Mouse (Mus musculus): ENCODE data around the gene Coro1a. TPM values are rescaled to one million over a fixed set of nuclear protein-coding genes. Genes with fewer than 3 reads are reported as not detected.

Coro1a gene
- polyA plus RNA-seq, 1 experiment from 2014 or later: 35.1 TPM

Other genes with a start within 250 kb of the Coro1a start
- 0.16 TPM in 1 of 2 replicates, not detected in the other for gene Atp2a1, start 244.7 kb downstream of the Coro1a start, polyA plus RNA-seq (2014; fragmentation: Nextera tagmentation; extraction: Ambion mirVana)
- 40.9 and 41.4 TPM in 2 replicates for gene Sh2b1, start 232.4 kb downstream of the Coro1a start, polyA plus RNA-seq (2014; fragmentation: Nextera tagmentation; extraction: Ambion mirVana)
- 188 and 192 TPM in 2 replicates for gene Tufm, start 220.4 kb downstream of the Coro1a start, polyA plus RNA-seq (2014; fragmentation: Nextera tagmentation; extraction: Ambion mirVana)
- gene Atxn2l, start 204.3 kb downstream of the Coro1a start, polyA plus RNA-seq (2014; fragmentation: Nextera tagmentation; extraction: Ambion mirVana): 44.4 and 50.7 TPM in 2 replicates
- gene Eif3c, start 141.4 kb downstream of the Coro1a start, polyA plus RNA-seq (2014; fragmentation: Nextera tagmentation; extraction: Ambion mirVana): 184 and 188 TPM in 2 replicates
- gene Apobr, start 122.8 kb downstream of the Coro1a start, polyA plus RNA-seq (2014; fragmentation: Nextera tagmentation; extraction: Ambion mirVana): 0.60 and 1.1 TPM in 2 replicates
- 24.3 and 30.3 TPM in 2 replicates for gene Cln3, start 122.0 kb downstream of the Coro1a start, polyA plus RNA-seq (2014; fragmentation: Nextera tagmentation; extraction: Ambion mirVana)
- not detected in 2 replicates for gene Il27, start 112.8 kb downstream of the Coro1a start, polyA plus RNA-seq (2014; fragmentation: Nextera tagmentation; extraction: Ambion mirVana)
- 6.6 and 27.3 TPM in 2 replicates for gene Nupr1, start 76.9 kb downstream of the Coro1a start, polyA plus RNA-seq (2014; fragmentation: Nextera tagmentation; extraction: Ambion mirVana)
- 53.4 and 64.5 TPM in 2 replicates for gene Sgf29, start 58.5 kb downstream of the Coro1a start, polyA plus RNA-seq (2014; fragmentation: Nextera tagmentation; extraction: Ambion mirVana)
- 3.5 and 3.8 TPM in 2 replicates for gene Sult1a1, start 31.4 kb downstream of the Coro1a start, polyA plus RNA-seq (2014; fragmentation: Nextera tagmentation; extraction: Ambion mirVana)
- gene Bola2, start 12.4 kb downstream of the Coro1a start, polyA plus RNA-seq (2014; fragmentation: Nextera tagmentation; extraction: Ambion mirVana): 140 and 159 TPM in 2 replicates
- gene Slx1b, start 12.0 kb downstream of the Coro1a start, polyA plus RNA-seq (2014; fragmentation: Nextera tagmentation; extraction: Ambion mirVana): 7.1 and 8.4 TPM in 2 replicates
- gene Mapk3, start 51.8 kb upstream of the Coro1a start, polyA plus RNA-seq (2014; fragmentation: Nextera tagmentation; extraction: Ambion mirVana): 101 and 104 TPM in 2 replicates
- 3.6 and 3.9 TPM in 2 replicates for gene Gdpd3, start 58.5 kb upstream of the Coro1a start, polyA plus RNA-seq (2014; fragmentation: Nextera tagmentation; extraction: Ambion mirVana)
- gene Ypel3, start 69.2 kb upstream of the Coro1a start, polyA plus RNA-seq (2014; fragmentation: Nextera tagmentation; extraction: Ambion mirVana): 105 and 106 TPM in 2 replicates
- 0.36 and 0.47 TPM in 2 replicates for gene Tbx6, start 73.7 kb upstream of the Coro1a start, polyA plus RNA-seq (2014; fragmentation: Nextera tagmentation; extraction: Ambion mirVana)
- 277 and 280 TPM in 2 replicates for gene Ppp4c, start 84.7 kb upstream of the Coro1a start, polyA plus RNA-seq (2014; fragmentation: Nextera tagmentation; extraction: Ambion mirVana)
- 1.5 and 1.8 TPM in 2 replicates for gene Fam57b, start 89.9 kb upstream of the Coro1a start, polyA plus RNA-seq (2014; fragmentation: Nextera tagmentation; extraction: Ambion mirVana)
- not detected in 2 replicates for gene 4930451I11Rik, start 123.9 kb upstream of the Coro1a start, polyA plus RNA-seq (2014; fragmentation: Nextera tagmentation; extraction: Ambion mirVana)
- gene Doc2a, start 139.6 kb upstream of the Coro1a start, polyA plus RNA-seq (2014; fragmentation: Nextera tagmentation; extraction: Ambion mirVana): 0.86 and 1.2 TPM in 2 replicates
- gene Hirip3, start 154.2 kb upstream of the Coro1a start, polyA plus RNA-seq (2014; fragmentation: Nextera tagmentation; extraction: Ambion mirVana): 19.0 and 19.5 TPM in 2 replicates
- gene Ino80e, start 154.6 kb upstream of the Coro1a start, polyA plus RNA-seq (2014; fragmentation: Nextera tagmentation; extraction: Ambion mirVana): 82.6 and 84.6 TPM in 2 replicates
- 26.6 and 29.7 TPM in 2 replicates for gene Taok2, start 176.9 kb upstream of the Coro1a start, polyA plus RNA-seq (2014; fragmentation: Nextera tagmentation; extraction: Ambion mirVana)
- gene Tmem219, start 215.1 kb upstream of the Coro1a start, polyA plus RNA-seq (2014; fragmentation: Nextera tagmentation; extraction: Ambion mirVana): 29.5 and 31.7 TPM in 2 replicates
- gene Kctd13, start 221.1 kb upstream of the Coro1a start, polyA plus RNA-seq (2014; fragmentation: Nextera tagmentation; extraction: Ambion mirVana): 13.1 TPM in 2 replicates
- gene Asphd1, start 241.8 kb upstream of the Coro1a start, polyA plus RNA-seq (2014; fragmentation: Nextera tagmentation; extraction: Ambion mirVana): 0.39 and 0.65 TPM in 2 replicates
- 3.2 and 3.8 TPM in 2 replicates for gene Sez6l2, start 242.8 kb upstream of the Coro1a start, polyA plus RNA-seq (2014; fragmentation: Nextera tagmentation; extraction: Ambion mirVana)